In the genomic region with DNA sequence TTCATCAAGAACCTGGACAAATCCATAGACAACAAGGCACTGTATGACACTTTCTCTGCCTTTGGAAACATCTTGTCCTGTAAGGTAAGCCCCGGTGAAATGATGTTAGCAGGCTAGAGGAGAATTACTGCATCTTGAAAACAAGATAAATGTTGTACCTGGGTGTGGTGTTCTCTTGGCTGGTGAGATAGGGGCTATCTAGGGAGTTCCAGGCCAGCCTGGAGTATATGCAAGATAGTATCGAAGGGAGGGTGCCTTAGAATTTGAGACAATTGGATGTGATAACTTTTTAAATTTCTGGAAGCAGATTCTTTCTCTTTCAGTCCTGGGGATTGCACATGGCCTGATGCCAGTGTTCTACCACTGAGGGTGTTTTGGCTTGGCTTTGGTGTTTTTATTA, we compare ENCODE assay signal across 22 mouse cellular contexts. TPM values are rescaled to one million over a fixed set of nuclear protein-coding genes. Genes with fewer than 3 reads are reported as not detected.
DNase-seq lines count a peak whose midpoint lies in the region; ATAC-seq and TF ChIP-seq lines count a peak whose summit lies in the region.
"Had no signal": no experiment of that assay in that cellular context is flagged by ENCODE, and none has a peak within 500 bp of the region (broad histone marks: within the 10 kb centered on the region; RNA-seq: fewer than 3 reads in every experiment).

No protein-coding gene starts in this region.

- H3K9me3 ChIP-seq in heart, embryonic 10.5 days, result no peaks in the 10 kb centered on the region
- H3K9me3 ChIP-seq in stomach, embryonic 15.5 days, result no peaks in the 10 kb centered on the region
- no peaks in the 10 kb centered on the region for H3K9me3 ChIP-seq in stomach, postnatal 0 days (ENCODE audit: control insufficient read depth, low read length)
- H3K9me3 ChIP-seq in liver, embryonic 14.5 days (ENCODE audit: control insufficient read depth, low read length), result no peaks in the 10 kb centered on the region
- H3K9me3 ChIP-seq: hindbrain, embryonic 15.5 days; neural tube, embryonic 12.5 days had no signal

- no peak overlapping the region for H3K4me2 ChIP-seq in stomach, embryonic 15.5 days
- H3K4me2 ChIP-seq in stomach, postnatal 0 days (replicated peaks; ENCODE audit: low read depth), result no peak overlapping the region
- peak overlapping the region; percentile 71 for H3K4me2 ChIP-seq in liver, embryonic 14.5 days (ENCODE audit: low read depth)
- H3K4me2 ChIP-seq: hindbrain, embryonic 15.5 days had no signal

- 86% methylated on average over 2 of the region's 2 CpGs for WGBS in heart, embryonic 10.5 days
- WGBS in stomach, embryonic 15.5 days, result 85% methylated on average over 2 of the region's 2 CpGs
- 77% methylated on average over 2 of the region's 2 CpGs for WGBS in stomach, postnatal 0 days
- WGBS in liver, embryonic 14.5 days (ENCODE audit: insufficient replicate concordance), result 18% methylated on average over 2 of the region's 2 CpGs

- no peaks in the 10 kb centered on the region for H3K27me3 ChIP-seq in heart, embryonic 10.5 days (ENCODE audit: insufficient read depth, poor library complexity, severe bottlenecking)
- no peaks in the 10 kb centered on the region for H3K27me3 ChIP-seq in stomach, embryonic 15.5 days (replicated peaks)
- H3K27me3 ChIP-seq in stomach, postnatal 0 days (ENCODE audit: control insufficient read depth, insufficient read depth, low read length), result no peaks in the 10 kb centered on the region
- H3K27me3 ChIP-seq in liver, embryonic 14.5 days (ENCODE audit: control insufficient read depth, insufficient read depth, low read length), result no peaks in the 10 kb centered on the region
- H3K27me3 ChIP-seq: hindbrain, embryonic 15.5 days; neural tube, embryonic 12.5 days had no signal

- TF ChIP-seq CTCF in stomach, postnatal 0 days (IDR thresholded peaks at IDR 0.05; ENCODE audit: low read depth), result no peak
- TF ChIP-seq CTCF in liver, embryonic 14.5 days (IDR thresholded peaks at IDR 0.05; ENCODE audit: low read depth), result no peak

- peaks cover 74% of the 10 kb centered on the region for H3K36me3 ChIP-seq in heart, embryonic 10.5 days
- H3K36me3 ChIP-seq in stomach, embryonic 15.5 days, result peaks cover 44% of the 10 kb centered on the region
- peaks cover 12% of the 10 kb centered on the region for H3K36me3 ChIP-seq in stomach, postnatal 0 days (ENCODE audit: control insufficient read depth, insufficient read depth, low read length)
- H3K36me3 ChIP-seq in liver, embryonic 14.5 days (replicated peaks; ENCODE audit: control insufficient read depth, insufficient read depth, low read depth), result peaks cover 82% of the 10 kb centered on the region

- peak; percentile 82 for DNase-seq in heart, embryonic 10.5 days (ENCODE audit: low spot score)
- no peak for DNase-seq in heart, adult 8-10 months (ENCODE audit: low spot score)
- DNase-seq in stomach, postnatal 0 days (ENCODE audit: low spot score), result no peak
- peak; percentile 86 to 91 (median 86) for DNase-seq in liver, embryonic 14.5 days (ENCODE audit: low read depth in 3 of 3, low spot score in 3 of 3)
- no peak for DNase-seq in urinary bladder, adult 18-20 months (ENCODE audit: low spot score in 2 of 2)
- no peak for DNase-seq in layer of hippocampus, adult 18-20 months (ENCODE audit: low spot score in 2 of 2)
- DNase-seq in thymus, postnatal 25 days, result no peak
- DNase-seq: cerebellum, adult 18-20 months; kidney, postnatal 10 days; lung, adult 2 months; thymus, postnatal 36 days had no signal

- H3K4me1 ChIP-seq in heart, embryonic 10.5 days, result peaks cover 36% of the 10 kb centered on the region
- peaks cover 24% of the 10 kb centered on the region for H3K4me1 ChIP-seq in stomach, embryonic 15.5 days
- H3K4me1 ChIP-seq in stomach, postnatal 0 days (replicated peaks; ENCODE audit: control insufficient read depth, insufficient read depth), result peaks cover 3% of the 10 kb centered on the region; the same call in 1 of the 2 replicates
- peaks cover 11 to 22% of the 10 kb centered on the region in 2 experiments for H3K4me1 ChIP-seq in liver, embryonic 14.5 days (replicated peaks; ENCODE audit: control insufficient read depth in 2 of 2, insufficient read depth in 2 of 2, low read length in 1 of 2)

- no peak overlapping the region for H3K27ac ChIP-seq in heart, embryonic 10.5 days
- H3K27ac ChIP-seq in stomach, embryonic 15.5 days, result no peak overlapping the region
- no peak overlapping the region for H3K27ac ChIP-seq in stomach, postnatal 0 days (replicated peaks)
- H3K27ac ChIP-seq in liver, embryonic 14.5 days, result peak overlapping the region; percentile 96
- H3K27ac ChIP-seq: hindbrain, embryonic 15.5 days; neural tube, embryonic 12.5 days had no signal

- peak overlapping the region; percentile 75; the same call in 1 of the 2 replicates for H3K4me3 ChIP-seq in heart, embryonic 10.5 days
- no peak overlapping the region for H3K4me3 ChIP-seq in stomach, embryonic 15.5 days (replicated peaks)
- no peak overlapping the region for H3K4me3 ChIP-seq in stomach, postnatal 0 days (ENCODE audit: low read depth, low read length)
- H3K4me3 ChIP-seq in liver, embryonic 14.5 days (ENCODE audit: insufficient read depth in 1 of 2, low read depth in 2 of 2, low read length in 2 of 2), result peak overlapping the region; percentile 98 to 99
- H3K4me3 ChIP-seq: hindbrain, embryonic 15.5 days; neural tube, embryonic 12.5 days had no signal

- no peak overlapping the region for H3K9ac ChIP-seq in stomach, embryonic 15.5 days
- no peak overlapping the region for H3K9ac ChIP-seq in stomach, postnatal 0 days (ENCODE audit: low read length)
- peak overlapping the region; percentile 99 for H3K9ac ChIP-seq in liver, embryonic 14.5 days (replicated peaks)
- H3K9ac ChIP-seq: hindbrain, embryonic 15.5 days; neural tube, embryonic 12.5 days had no signal

- ATAC-seq in stomach, embryonic 15.5 days (ENCODE audit: insufficient read depth, low FRiP score, low read depth), result peak; percentile 48; the same call in 1 of the 2 replicates
- no peak for ATAC-seq in stomach, postnatal 0 days (ENCODE audit: low FRiP score, low TSS enrichment)
- peak; percentile 76 for ATAC-seq in liver, embryonic 14.5 days (ENCODE audit: insufficient read depth)
- ATAC-seq: forebrain, embryonic 16.5 days; intestine, postnatal 0 days had no signal

- no peak for TF ChIP-seq EP300 in stomach, postnatal 0 days (optimal IDR thresholded peaks at IDR 0.05)
- peak; percentile 99 for TF ChIP-seq EP300 in liver, embryonic 14.5 days (IDR thresholded peaks at IDR 0.05; ENCODE audit: low read depth)

RNA-seq across cellular contexts. Expression of a gene that starts 24.6 kb away (rescaled TPM):
- 70.4 and 73.3 TPM in 2 replicates for polyA plus RNA-seq in heart, embryonic 10.5 days (2016; fragmentation: Nextera tagmentation; extraction: Ambion mirVana)
- 100 to 1,000 TPM; 323 to 392 (median 367) TPM for total RNA-seq in heart, adult 8-10 months (2022)
- 49.0 and 50.2 TPM in 2 replicates for polyA plus RNA-seq in stomach, embryonic 15.5 days (2015; fragmentation: Nextera tagmentation; extraction: Ambion mirVana)
- polyA plus RNA-seq in stomach, postnatal 0 days (2015; fragmentation: Nextera tagmentation; extraction: Ambion mirVana), result 14.6 and 15.7 TPM in 2 replicates
- polyA plus RNA-seq in liver, embryonic 14.5 days (2012; rRNA removed), result 209 and 244 TPM in 2 replicates
- 101 and 112 TPM in 2 replicates for polyA plus RNA-seq in liver, embryonic 14.5 days (2014; fragmentation: Nextera tagmentation; extraction: Ambion mirVana)
- 10 to 100 TPM; 40.3 to 47.0 TPM for total RNA-seq in layer of hippocampus, adult 18-20 months (2021)

RNA-seq across cellular contexts. Expression of a gene that starts 36.6 kb away (rescaled TPM):
- not detected in 2 replicates for polyA plus RNA-seq in heart, embryonic 10.5 days (2016; fragmentation: Nextera tagmentation; extraction: Ambion mirVana)
- not detected for total RNA-seq in heart, adult 8-10 months (2022)
- polyA plus RNA-seq in stomach, embryonic 15.5 days (2015; fragmentation: Nextera tagmentation; extraction: Ambion mirVana), result not detected in 2 replicates
- polyA plus RNA-seq in stomach, postnatal 0 days (2015; fragmentation: Nextera tagmentation; extraction: Ambion mirVana), result not detected in 2 replicates
- polyA plus RNA-seq in liver, embryonic 14.5 days (2012; rRNA removed), result 0.03 and 0.08 TPM in 2 replicates
- not detected in 2 replicates for polyA plus RNA-seq in liver, embryonic 14.5 days (2014; fragmentation: Nextera tagmentation; extraction: Ambion mirVana)
- total RNA-seq in layer of hippocampus, adult 18-20 months (2021), result not detected
- total RNA-seq: layer of hippocampus, postnatal 10 days; left cerebral cortex, postnatal 36 days; midbrain, postnatal 0 days had no signal
- polyA plus RNA-seq: embryonic facial prominence, embryonic 14.5 days; forebrain, embryonic 16.5 days; heart, postnatal 0 days; hindbrain, embryonic 15.5 days; lung, adult 2 months; neural tube, embryonic 12.5 days; stomach, embryonic 16.5 days had no signal

RNA-seq across cellular contexts. Expression of a gene that starts 53.4 kb away (rescaled TPM):
- 3.2 and 3.9 TPM in 2 replicates for polyA plus RNA-seq in heart, embryonic 10.5 days (2016; fragmentation: Nextera tagmentation; extraction: Ambion mirVana)
- 10 to 100 TPM in 3 of 4 experiments, 1 to 10 TPM in 1; 9.7 to 11.7 (median 10.9) TPM for total RNA-seq in heart, adult 8-10 months (2022)
- polyA plus RNA-seq in stomach, embryonic 15.5 days (2015; fragmentation: Nextera tagmentation; extraction: Ambion mirVana), result 14.1 and 18.9 TPM in 2 replicates
- 4.9 and 6.0 TPM in 2 replicates for polyA plus RNA-seq in stomach, postnatal 0 days (2015; fragmentation: Nextera tagmentation; extraction: Ambion mirVana)
- polyA plus RNA-seq in liver, embryonic 14.5 days (2012; rRNA removed), result 0.29 and 0.42 TPM in 2 replicates
- 0.46 and 0.62 TPM in 2 replicates for polyA plus RNA-seq in liver, embryonic 14.5 days (2014; fragmentation: Nextera tagmentation; extraction: Ambion mirVana)
- total RNA-seq in layer of hippocampus, adult 18-20 months (2021), result 1 to 10 TPM; 1.7 to 2.7 TPM

RNA-seq across cellular contexts. Expression of a gene that starts 56.3 kb away (rescaled TPM):
- 0.15 and 0.23 TPM in 2 replicates for polyA plus RNA-seq in heart, embryonic 10.5 days (2016; fragmentation: Nextera tagmentation; extraction: Ambion mirVana)
- total RNA-seq in heart, adult 8-10 months (2022), result not detected
- 0.37 and 0.40 TPM in 2 replicates for polyA plus RNA-seq in stomach, embryonic 15.5 days (2015; fragmentation: Nextera tagmentation; extraction: Ambion mirVana)
- 0.67 and 0.97 TPM in 2 replicates for polyA plus RNA-seq in stomach, postnatal 0 days (2015; fragmentation: Nextera tagmentation; extraction: Ambion mirVana)
- polyA plus RNA-seq in liver, embryonic 14.5 days (2012; rRNA removed), result 0.08 and 0.14 TPM in 2 replicates
- 0.16 TPM in 1 of 2 replicates, not detected in the other for polyA plus RNA-seq in liver, embryonic 14.5 days (2014; fragmentation: Nextera tagmentation; extraction: Ambion mirVana)
- not detected for total RNA-seq in layer of hippocampus, adult 18-20 months (2021)
- total RNA-seq: layer of hippocampus, postnatal 10 days had no signal
- polyA plus RNA-seq: heart, postnatal 0 days had no signal

Comparison
In these comparisons a context has a peak if more than half of its experiments do, and no peak if none do; other contexts are left out.
1. DNase-seq: peak in heart, embryonic 10.5 days (single experiment) and liver, embryonic 14.5 days (3 of 3); none in heart, adult 8-10 months (single experiment), stomach, postnatal 0 days (single experiment), urinary bladder, adult 18-20 months (0 of 2), layer of hippocampus, adult 18-20 months (0 of 2) and thymus, postnatal 25 days (single experiment).
2. H3K4me3 ChIP-seq: peak in heart, embryonic 10.5 days (single experiment) and liver, embryonic 14.5 days (2 of 2); none in stomach, embryonic 15.5 days (single experiment) and stomach, postnatal 0 days (single experiment).